Mouse (Mus musculus) heart, embryonic 12.5 days (tissue): ENCODE results near the gene Ppt2. TPM values are rescaled to one million over a fixed set of nuclear protein-coding genes. Genes with fewer than 3 reads are reported as not detected.
A peak's percentile ranks its signal among the peaks of the same experiment; 100 is the strongest.

Experiments
- ATAC-seq: fragments of 200-750 bp; cut with Nextera tagmentation; 2 replicates; pipeline ENCODE4 v1.8.0; 2017; ENCODE audit warnings: moderate TSS enrichment, moderate library complexity; ENCODE audit not compliant: insufficient number of reproducible peaks, low FRiP score
- H3K27ac ChIP-seq: fragments of 300-500 bp; sonication (generic); 2 replicates; pipeline ENCODE4 v1.5.1; 2016; ENCODE audit warnings: mild to moderate bottlenecking, moderate library complexity; ENCODE audit not compliant: poor library complexity, severe bottlenecking
- H3K27me3 ChIP-seq: fragments of 300-500 bp; sonication (generic); replicated peaks from 2 replicates; pipeline ENCODE4 v1.6.1; 2016; ENCODE audit warnings: mild to moderate bottlenecking, moderate library complexity
- H3K36me3 ChIP-seq: fragments of 300-500 bp; sonication (generic); 2 replicates; pipeline ENCODE4 v1.6.1; 2016; ENCODE audit warnings: mild to moderate bottlenecking, moderate library complexity
- H3K4me1 ChIP-seq: fragments of 300-500 bp; sonication (generic); replicated peaks from 2 replicates; pipeline ENCODE4 v1.6.1; 2016; ENCODE audit warnings: mild to moderate bottlenecking
- H3K4me2 ChIP-seq: fragments of 300-500 bp; sonication (generic); 2 replicates; pipeline ENCODE4 v1.6.1; 2016; ENCODE audit warnings: mild to moderate bottlenecking, moderate library complexity
- H3K4me3 ChIP-seq: fragments of 300-500 bp; sonication (generic); 2 replicates; pipeline ENCODE4 v1.5.1; 2016; ENCODE audit warnings: mild to moderate bottlenecking
- H3K9ac ChIP-seq: fragments of 300-500 bp; sonication (generic); 2 replicates; pipeline ENCODE4 v1.6.1; 2016; ENCODE audit warnings: mild to moderate bottlenecking, moderate library complexity
- H3K9me3 ChIP-seq: fragments of 300-500 bp; sonication (generic); replicated peaks from 2 replicates; pipeline ENCODE4 v1.6.1; 2016; ENCODE audit warnings: mild to moderate bottlenecking, moderate library complexity
- WGBS: fragments of 180-500 bp; shearing (Covaris S2); methylation state at CpG from one replicate; pipeline ENCODE4 v1.1.7; 2016; 5-methylcytosine and 5-hydroxymethylcytosine counted together
- polyA plus RNA-seq: library from polyadenylated mRNA; unstranded; fragments of >200 nt; fragmentation: Nextera tagmentation; extraction: Ambion mirVana; gene quantifications from 2 replicates; pipeline ENCODE4 v1.2.1, GENCODE M21; 2016

The Ppt2 gene
- polyA plus RNA-seq, 1 experiment from 2014 or later: 28.9 TPM

DNA sequence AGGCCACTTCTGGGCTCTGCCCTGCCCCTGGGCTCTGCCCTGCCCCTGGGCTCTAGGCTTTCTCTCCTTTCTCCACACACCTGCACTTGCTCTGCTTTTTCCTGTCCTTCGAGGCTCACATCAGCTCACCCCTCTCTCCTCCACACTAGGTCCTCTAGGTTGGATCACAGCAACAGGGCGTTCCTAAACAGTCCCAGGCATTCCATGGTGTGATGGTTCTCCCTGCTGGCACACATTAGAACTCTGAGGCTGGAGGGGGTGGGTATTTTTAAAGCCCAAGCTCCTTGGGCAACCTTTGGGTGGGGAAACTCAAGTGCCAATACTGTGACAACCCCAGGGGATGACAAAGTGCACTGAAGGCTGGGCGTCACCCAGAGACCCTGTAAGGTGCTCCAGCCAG is 9.1 kb upstream of the Ppt2 start:
- H3K4me1 ChIP-seq: peaks cover 12% of the 10 kb centered on the region
- no peak overlapping the region for H3K4me2 ChIP-seq
- WGBS: 50% methylated on average over 3 of the region's 3 CpGs
- no peak overlapping the region for H3K4me3 ChIP-seq
- H3K9me3 ChIP-seq: no peaks in the 10 kb centered on the region
- ATAC-seq: no peak
- peaks cover 28% of the 10 kb centered on the region for H3K27me3 ChIP-seq
- no peak overlapping the region for H3K27ac ChIP-seq
- no peak overlapping the region for H3K9ac ChIP-seq
- H3K36me3 ChIP-seq: no peaks in the 10 kb centered on the region

DNA sequence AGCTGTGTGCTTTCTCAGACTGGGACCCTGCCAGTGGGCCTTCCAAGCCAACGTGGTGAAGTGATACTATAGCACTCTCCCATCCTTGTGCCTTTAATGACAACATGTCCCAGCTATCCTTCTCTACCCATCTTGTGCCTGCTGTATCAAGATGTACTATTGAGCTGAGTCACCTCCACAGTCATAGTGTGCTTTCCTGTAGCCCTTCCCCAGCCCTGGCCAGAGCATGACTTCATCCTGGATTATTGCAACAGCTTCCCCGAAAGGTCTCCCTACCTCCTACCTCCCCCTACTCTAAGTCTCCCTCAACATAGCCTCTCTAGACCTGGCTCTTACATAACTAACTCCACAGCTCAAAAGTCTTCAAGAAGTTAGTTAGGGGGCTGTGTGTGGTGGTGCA is 7.4 kb upstream of the Ppt2 start:
- Histone ChIP-seq H3K4me2 (no peak overlapping the region), H3K27me3 (peaks cover 46% of the 10 kb centered on the region), H3K4me3 (no peak overlapping the region), H3K4me1 (peaks cover 17% of the 10 kb centered on the region), H3K36me3 (no peaks in the 10 kb centered on the region), H3K9me3 (no peaks in the 10 kb centered on the region), H3K27ac (no peak overlapping the region), H3K9ac (no peak overlapping the region)
- WGBS: 52% methylated on average over 2 of the region's 2 CpGs
- ATAC-seq: no peak

DNA sequence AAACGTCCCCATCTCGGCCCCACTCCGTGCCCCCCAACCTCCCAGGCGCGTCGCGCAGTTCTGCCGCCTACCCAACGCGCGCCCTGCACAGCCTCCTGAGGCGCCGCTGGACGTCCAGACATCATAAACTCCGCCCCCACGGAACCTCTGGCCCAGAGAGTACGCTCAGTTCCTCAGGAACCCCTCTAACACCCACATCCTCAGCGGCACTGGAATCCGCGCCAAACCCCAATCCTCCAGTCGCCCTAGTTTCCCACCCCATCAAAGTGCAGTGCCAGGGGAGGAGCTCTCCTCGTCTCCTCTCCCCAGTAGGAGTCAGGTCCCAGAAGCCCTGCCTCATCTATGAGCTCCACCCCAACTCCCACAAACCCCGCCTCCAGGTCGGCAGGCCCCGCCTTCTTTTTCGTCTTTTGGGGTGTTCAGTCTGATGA is 4.0 kb upstream of the Ppt2 start:
- Histone ChIP-seq H3K9ac (peak overlapping the region; percentile 61), H3K27ac (no peak overlapping the region), H3K9me3 (no peaks in the 10 kb centered on the region), H3K4me3 (peak overlapping the region; percentile 42), H3K27me3 (peaks cover 62% of the 10 kb centered on the region), H3K36me3 (no peaks in the 10 kb centered on the region), H3K4me2 (peak overlapping the region; percentile 71), H3K4me1 (peaks cover 37% of the 10 kb centered on the region)
- ATAC-seq: no peak
- under 1% methylated on average over 26 of the region's 26 CpGs for WGBS

DNA sequence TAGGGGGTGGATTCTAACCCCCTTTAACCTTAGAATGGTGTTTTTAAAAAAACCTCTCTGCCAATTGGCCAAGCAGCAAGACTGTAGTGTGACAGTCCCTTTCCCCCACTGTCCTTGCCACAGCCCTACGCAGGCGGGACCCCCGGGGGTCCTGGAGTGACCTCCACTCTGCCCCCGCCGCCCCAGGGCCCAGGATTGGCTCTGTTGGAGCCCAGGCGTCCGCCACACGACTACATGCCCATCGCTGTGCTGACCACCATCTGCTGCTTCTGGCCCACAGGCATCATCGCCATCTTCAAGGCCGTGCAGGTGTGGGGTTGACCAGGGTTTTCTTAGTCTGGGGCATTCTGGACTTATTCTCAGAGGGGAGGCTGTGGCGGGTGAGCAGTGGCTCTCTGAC is 3.3 kb upstream of the Ppt2 start:
- peak overlapping the region; percentile 71 for H3K4me2 ChIP-seq
- no peaks in the 10 kb centered on the region for H3K9me3 ChIP-seq
- H3K4me3 ChIP-seq: peak overlapping the region; percentile 42
- no peaks in the 10 kb centered on the region for H3K36me3 ChIP-seq
- peaks cover 57% of the 10 kb centered on the region for H3K27me3 ChIP-seq
- H3K27ac ChIP-seq: no peak overlapping the region
- H3K9ac ChIP-seq: peak overlapping the region; percentile 61; the same call in 1 of the 2 replicates
- WGBS: 7% methylated on average over 12 of the region's 12 CpGs
- ATAC-seq: no peak
- H3K4me1 ChIP-seq: peaks cover 37% of the 10 kb centered on the region

DNA sequence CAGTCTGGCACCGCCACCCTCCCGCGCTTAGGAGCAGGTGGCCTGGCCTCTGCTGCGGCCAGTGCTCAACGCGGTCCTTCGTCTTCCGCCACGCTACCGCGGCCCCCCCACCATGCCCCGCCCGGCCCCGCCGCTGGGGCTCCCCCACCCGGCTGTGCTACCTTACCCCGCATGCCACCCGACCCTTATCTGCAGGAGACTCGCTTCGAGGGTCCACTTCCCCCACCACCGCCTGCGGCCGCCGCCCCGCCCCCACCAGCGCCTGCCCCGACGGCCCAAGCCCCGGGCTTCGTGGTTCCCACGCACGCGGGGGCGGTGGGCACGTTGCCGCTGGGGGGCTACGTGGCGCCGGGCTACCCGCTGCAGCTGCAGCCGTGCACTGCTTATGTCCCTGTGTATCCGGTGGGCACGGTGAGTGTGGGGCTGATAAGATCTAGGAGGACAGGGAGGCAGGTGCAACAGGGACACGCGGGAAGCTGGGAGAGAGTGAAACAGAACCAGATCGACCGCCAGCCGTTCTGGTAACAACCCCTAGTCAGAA is 2.5 kb upstream of the Ppt2 start:
- Histone ChIP-seq H3K27ac (no peak overlapping the region), H3K9ac (peak overlapping the region; percentile 12; the same call in 1 of the 2 replicates), H3K4me2 (peak overlapping the region; percentile 57), H3K4me3 (peak overlapping the region; percentile 38), H3K36me3 (0 out of 2 replicates have a peak, but pooled peaks cover 2% of the 10 kb centered on the region), H3K4me1 (peaks cover 46% of the 10 kb centered on the region), H3K9me3 (no peaks in the 10 kb centered on the region), H3K27me3 (peaks cover 57% of the 10 kb centered on the region)
- 2% methylated on average over 37 of the region's 48 CpGs for WGBS
- ATAC-seq: no peak

DNA sequence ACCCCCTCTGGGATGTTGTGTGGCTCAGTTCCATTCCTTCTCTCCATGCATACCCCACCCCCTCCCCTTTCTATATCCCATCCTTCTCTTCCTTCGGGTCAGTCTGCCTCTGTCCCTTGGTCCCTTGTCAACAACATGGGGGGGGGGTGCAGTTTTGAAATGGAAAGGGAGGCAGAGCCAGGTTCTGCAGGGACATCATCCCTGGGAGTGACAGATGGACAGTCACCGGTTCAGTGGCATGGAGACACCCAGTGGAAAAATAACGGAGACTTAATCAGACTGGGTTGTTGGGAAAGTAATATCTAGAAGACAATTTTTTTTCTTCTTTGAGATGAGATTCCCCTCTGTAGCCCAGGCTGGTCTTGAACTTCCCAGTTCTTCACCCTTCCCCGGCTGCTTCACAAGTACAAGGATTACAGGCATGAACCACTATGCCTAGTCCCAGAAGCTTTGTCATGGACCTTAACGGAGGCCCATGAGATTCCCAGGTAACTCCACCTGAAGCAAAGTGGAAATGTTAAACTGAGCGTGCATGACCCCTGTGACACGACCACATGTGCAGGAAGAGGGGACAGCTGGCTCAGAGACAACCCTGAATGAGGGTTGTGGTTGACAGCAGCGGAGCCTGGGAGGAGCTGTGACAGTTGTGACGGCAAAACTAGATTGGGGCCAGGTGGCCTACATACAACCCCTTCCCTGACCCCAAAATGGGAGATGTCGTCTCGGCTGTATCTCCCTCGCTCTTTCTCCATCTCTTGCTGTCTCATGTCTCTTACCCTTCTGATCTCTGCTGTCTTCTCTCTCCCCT is 1.7 kb upstream of the Ppt2 start:
- peak overlapping the region; percentile 95; the same call in 1 of the 2 replicates for H3K4me2 ChIP-seq
- H3K9me3 ChIP-seq: no peaks in the 10 kb centered on the region
- peaks cover 8% of the 10 kb centered on the region for H3K36me3 ChIP-seq
- H3K27me3 ChIP-seq: peaks cover 57% of the 10 kb centered on the region
- H3K27ac ChIP-seq: no peak overlapping the region
- peaks cover 49% of the 10 kb centered on the region for H3K4me1 ChIP-seq
- 16% methylated on average over 12 of the region's 12 CpGs for WGBS
- peak overlapping the region; percentile 38 for H3K4me3 ChIP-seq
- no peak for ATAC-seq
- no peak overlapping the region for H3K9ac ChIP-seq

DNA sequence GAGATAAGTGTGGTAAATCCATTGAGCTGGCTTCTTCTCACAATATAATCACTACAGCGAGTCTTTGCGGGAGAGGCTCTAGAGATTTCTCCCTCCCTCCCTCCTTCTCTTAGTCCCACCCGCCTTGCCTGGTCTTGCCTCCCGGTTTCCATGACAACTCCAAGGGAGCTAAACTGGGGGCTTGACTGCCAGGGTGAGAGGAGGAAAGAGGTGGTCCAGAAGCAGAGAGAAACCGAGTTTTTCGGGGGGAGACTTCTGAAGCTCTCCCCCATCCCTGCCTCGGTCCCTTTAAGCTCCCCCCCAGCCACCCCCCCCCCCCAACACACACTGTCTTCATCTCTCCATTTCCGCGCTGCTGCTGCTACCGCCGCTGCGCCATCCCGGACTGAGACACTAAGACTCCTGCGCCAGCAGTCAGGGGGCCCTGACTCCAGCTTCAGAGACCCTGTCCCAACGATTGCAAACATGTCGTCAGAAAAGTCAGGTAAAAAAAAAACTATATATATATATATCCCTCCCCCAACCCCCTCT is 976 bp upstream of the Ppt2 start, which contains the start of gene Prrt1:
TSS of gene Prrt1 (plus strand) at position 313 of the 531 bp plus-strand sequence.
- Histone ChIP-seq H3K4me3 (peak within 1 kb of the TSS; percentile 88), H3K36me3 (peaks cover 8% of the 10 kb centered on the region), H3K27me3 (peaks cover 56% of the 10 kb centered on the region), H3K4me1 (peaks cover 49% of the 10 kb centered on the region), H3K9me3 (no peaks in the 10 kb centered on the region), H3K9ac (peak within 1 kb of the TSS; percentile 86), H3K4me2 (peak within 1 kb of the TSS; percentile 95), H3K27ac (peak within 1 kb of the TSS; percentile 97)
- 3% methylated on average over 16 of the region's 16 CpGs for WGBS
- ATAC-seq: no peak

DNA sequence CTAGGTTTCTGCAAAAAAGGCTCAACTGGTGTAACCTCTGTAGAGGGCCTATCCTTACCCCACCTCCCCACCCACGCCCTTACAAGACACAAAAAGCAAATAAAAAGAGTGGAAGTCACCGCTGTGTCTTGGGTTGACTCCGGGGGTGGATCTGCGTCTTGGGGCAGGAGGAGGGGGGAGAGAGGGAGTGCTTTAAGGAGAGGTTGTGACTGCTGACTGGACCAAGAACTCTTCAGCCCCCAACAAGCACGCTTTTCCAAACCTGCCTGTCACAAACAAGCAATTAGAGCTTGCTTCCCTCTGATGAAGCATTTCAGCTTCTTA is 296 bp upstream of the Ppt2 start:
- no peak for ATAC-seq
- H3K27me3 ChIP-seq: peaks cover 49% of the 10 kb centered on the region
- H3K4me2 ChIP-seq: peak overlapping the region; percentile 95
- H3K4me3 ChIP-seq: peak overlapping the region; percentile 88
- peak overlapping the region; percentile 86 for H3K9ac ChIP-seq
- H3K36me3 ChIP-seq: peaks cover 14% of the 10 kb centered on the region
- WGBS: 43% methylated on average over 5 of the region's 5 CpGs
- peaks cover 49% of the 10 kb centered on the region for H3K4me1 ChIP-seq
- H3K9me3 ChIP-seq: no peaks in the 10 kb centered on the region
- 0 out of 2 replicates have a peak overlapping the region, but pooled peaks have one; percentile 97 for H3K27ac ChIP-seq

DNA sequence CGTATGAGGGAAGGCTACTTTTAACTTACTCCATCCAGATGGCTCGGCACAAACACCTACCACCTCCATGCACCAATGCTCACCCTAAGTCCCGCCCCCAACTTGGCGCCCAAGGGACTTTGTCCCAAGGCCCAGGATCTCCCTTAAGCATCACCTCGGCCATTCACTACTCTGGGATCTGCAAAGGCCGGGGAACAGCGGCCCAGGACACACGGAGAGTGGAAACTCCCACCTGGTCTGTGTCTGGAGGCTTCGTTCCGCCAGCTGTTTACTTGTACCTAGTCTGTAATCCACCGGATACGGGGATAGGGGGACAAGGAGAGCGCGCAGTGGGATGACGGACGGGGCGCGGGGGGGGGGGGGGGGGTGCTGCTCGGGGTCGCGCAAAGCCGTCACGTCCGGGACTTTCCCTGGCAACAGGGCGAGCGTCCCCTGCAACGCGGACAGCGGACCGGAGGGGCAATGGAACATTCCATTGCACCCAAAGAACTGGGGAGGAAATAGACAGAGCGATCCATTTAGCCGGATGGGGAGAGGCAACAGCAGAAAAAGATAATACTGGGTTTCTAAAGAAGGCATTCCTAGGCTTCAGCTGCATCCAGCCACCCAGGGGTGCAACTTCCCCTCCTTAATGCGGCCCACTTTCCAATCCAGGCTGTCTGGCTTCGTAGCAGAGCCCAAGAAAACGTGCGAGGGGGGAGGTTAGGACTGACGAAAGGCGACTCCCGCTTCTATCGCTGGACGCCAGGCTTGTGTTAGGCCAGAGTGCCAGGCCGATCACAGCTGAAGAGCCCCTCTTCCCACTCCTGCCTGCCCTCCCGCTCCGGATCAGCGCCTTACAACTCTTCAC is 992 bp downstream of the Ppt2 start:
- peaks cover 49% of the 10 kb centered on the region for H3K4me1 ChIP-seq
- H3K4me2 ChIP-seq: peak overlapping the region; percentile 95
- H3K36me3 ChIP-seq: peaks cover 26% of the 10 kb centered on the region
- no peaks in the 10 kb centered on the region for H3K9me3 ChIP-seq
- WGBS: 0% methylated on average over 40 of the region's 45 CpGs
- H3K27me3 ChIP-seq: peaks cover 37% of the 10 kb centered on the region
- H3K27ac ChIP-seq: peak overlapping the region; percentile 97
- peak overlapping the region; percentile 88 for H3K4me3 ChIP-seq
- peak overlapping the region; percentile 86 for H3K9ac ChIP-seq
- ATAC-seq: peak; percentile 84

DNA sequence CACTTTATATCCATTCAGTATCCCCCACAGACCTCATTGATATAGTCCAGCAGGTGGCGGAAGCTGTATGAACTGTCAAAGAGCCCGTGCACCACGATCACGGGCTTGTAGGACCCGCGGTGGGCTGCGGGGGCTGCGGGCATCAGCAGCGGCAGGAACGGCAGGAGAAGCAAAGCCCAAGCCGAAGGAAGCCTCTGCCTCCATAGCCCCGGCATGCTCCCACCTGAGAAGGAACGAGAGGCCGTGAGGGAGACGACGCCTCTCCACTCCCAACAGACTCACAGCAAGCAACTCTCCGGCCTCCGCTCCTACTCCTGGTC is 1.6 kb downstream of the Ppt2 start:
- Histone ChIP-seq H3K27me3 (peaks cover 31% of the 10 kb centered on the region), H3K9me3 (no peaks in the 10 kb centered on the region), H3K36me3 (peaks cover 30% of the 10 kb centered on the region), H3K9ac (peak overlapping the region; percentile 86), H3K4me2 (peak overlapping the region; percentile 95), H3K27ac (peak overlapping the region; percentile 97; the same call in 1 of the 2 replicates), H3K4me3 (peak overlapping the region; percentile 88), H3K4me1 (peaks cover 45% of the 10 kb centered on the region)
- under 1% methylated on average over 18 of the region's 18 CpGs for WGBS
- ATAC-seq: peak; percentile 34; the same call in 1 of the 2 replicates
